Mouse (Mus musculus) layer of hippocampus, postnatal 14 days (tissue): ENCODE results near the gene Grk6. TPM values are rescaled to one million over a fixed set of nuclear protein-coding genes. Genes with fewer than 3 reads are reported as not detected.

ENCODE experiments used
- DNase-seq, 2 experiments: peaks; one replicate each; pipeline ENCODE4 v3.0.0; 2021 to 2022; ENCODE audit warnings: low spot score in 2 of 2, mixed read lengths in 1 of 2
- total RNA-seq, 2 experiments: library from RNA; stranded (reverse); gene quantifications; 2 replicates each; pipeline ENCODE4 v1.2.3; 2021

Grk6 gene
- total RNA-seq, 2 experiments from 2014 or later = 74.2 to 76.8 TPM

- no peak for DNase-seq
These were observed 18.6 kb downstream of the Grk6 start for GRCm38 (mm10) chr13:55463399-55464026.

GRCm38 (mm10) chr13:55464027-55464884 is 19.4 kb downstream of the Grk6 start, which contains the start of gene Prr7:
Prr7 (plus strand) TSS chr13:55464267.
- peak; percentile 78 to 80 for DNase-seq

DNA sequence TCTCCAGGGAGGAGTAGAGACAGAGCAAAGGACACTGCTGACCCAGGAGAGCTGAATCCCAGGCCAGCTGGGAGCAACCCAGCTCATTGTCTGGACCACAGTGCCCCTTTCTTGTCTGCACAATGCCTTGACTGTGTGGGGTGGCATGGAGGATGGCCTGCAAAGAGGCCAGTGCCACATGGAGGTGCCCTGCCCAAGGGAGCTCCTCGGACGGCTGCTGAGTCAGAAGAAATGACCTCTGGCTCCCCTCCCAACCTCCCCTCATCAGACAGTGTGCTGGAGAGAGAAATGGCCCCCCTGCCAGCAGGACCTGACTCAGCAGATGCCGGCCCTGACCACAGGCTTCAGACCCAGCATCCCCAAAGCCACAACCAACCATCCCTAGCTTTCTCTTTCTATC is 20.3 kb downstream of the Grk6 start:
- no peak for DNase-seq

GRCm38 (mm10) chr13:55465830-55466440 is 21.1 kb downstream of the Grk6 start:
- DNase-seq = no peak

DNA sequence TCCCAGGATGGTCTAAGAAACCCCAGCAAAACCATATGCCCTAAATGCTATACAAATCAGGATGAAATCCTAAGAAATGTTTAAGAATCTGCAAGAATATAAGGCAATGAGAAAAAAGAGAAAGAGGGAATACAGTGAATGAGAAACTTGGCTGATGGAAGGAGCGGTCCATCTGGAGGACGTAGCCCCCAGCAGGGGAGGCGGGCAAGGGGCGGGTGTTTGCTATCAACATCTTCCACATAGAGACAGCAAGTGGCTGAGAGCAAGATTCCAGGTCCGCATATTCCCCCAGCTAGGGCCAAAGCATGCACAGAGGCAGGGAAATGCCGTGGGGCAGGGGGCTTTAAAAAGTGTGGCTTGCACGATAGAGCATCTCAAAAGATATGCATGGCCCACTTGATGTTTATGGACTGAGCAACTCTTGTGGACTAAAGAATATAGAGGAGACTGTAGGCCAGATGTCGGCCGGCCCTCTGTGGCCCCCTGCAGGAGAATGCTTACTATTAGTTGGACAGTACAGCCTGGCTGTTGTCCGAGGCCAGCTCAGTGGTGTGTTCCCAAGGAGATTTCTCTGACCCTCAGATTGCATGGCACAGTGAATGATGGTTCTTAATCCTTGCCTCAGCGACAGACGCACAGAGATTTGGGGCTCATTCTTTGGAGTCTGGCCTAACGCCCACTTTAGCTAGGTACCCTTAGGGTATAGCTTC is 24.1 kb downstream of the Grk6 start:
- no peak for DNase-seq

DNA sequence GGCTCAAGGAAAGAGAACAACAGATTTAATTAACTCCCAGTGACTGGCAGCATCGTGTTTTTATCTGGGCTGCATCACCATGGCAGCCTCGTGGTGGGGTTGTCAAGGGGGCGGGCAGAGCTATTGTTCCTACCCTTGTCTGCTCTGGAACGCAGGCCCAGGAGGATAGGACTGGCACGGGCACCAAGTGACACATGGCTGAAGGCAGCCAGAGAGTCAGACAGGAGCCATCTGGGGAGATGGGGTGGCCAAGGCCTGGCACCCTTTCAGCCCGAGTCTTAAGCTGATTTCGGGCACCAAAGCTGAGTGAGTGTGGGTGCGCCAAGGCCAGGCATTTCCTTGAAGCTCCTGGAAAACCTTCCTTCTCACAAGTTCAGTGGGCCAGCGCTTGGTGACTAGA is 25.5 kb downstream of the Grk6 start:
- DNase-seq = peak; percentile 76 to 89

DNA sequence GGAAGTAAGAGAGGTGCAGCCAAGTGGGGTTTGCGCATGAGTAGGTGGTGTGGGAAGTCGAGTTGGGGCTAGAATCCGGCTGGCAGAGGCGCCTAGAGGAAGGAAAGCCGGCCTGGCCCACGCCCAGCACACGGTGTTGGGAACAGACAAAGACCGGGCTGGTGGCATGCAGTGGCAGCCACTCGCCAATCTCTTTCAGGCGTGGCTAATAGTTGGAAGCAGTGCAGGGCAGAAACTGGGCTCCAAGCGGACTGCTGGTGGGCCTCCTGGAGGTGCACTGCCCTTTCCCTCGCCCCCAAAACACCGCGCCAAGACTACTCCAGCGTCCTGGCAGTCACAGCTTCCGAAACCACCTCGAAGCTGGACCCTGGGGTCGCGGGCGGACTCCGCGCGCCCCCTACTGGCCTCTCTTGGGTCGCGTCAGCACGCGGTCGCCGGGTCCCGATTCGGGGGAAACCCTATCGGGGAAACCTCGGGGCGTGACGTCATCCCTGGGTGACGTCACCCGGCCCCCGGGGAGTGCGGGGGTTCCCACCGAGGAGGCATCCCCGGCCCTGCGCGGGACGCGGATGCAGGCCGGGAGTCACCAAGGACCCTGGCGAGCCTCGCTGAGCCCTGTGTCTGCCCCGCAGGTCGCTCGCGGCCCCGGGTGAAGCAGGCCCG is 26.4 kb downstream of the Grk6 start:
- peak; percentile 88 to 92 for DNase-seq

GRCm38 (mm10) chr13:55471819-55472131 is 26.9 kb downstream of the Grk6 start:
- no peak for DNase-seq

DNA sequence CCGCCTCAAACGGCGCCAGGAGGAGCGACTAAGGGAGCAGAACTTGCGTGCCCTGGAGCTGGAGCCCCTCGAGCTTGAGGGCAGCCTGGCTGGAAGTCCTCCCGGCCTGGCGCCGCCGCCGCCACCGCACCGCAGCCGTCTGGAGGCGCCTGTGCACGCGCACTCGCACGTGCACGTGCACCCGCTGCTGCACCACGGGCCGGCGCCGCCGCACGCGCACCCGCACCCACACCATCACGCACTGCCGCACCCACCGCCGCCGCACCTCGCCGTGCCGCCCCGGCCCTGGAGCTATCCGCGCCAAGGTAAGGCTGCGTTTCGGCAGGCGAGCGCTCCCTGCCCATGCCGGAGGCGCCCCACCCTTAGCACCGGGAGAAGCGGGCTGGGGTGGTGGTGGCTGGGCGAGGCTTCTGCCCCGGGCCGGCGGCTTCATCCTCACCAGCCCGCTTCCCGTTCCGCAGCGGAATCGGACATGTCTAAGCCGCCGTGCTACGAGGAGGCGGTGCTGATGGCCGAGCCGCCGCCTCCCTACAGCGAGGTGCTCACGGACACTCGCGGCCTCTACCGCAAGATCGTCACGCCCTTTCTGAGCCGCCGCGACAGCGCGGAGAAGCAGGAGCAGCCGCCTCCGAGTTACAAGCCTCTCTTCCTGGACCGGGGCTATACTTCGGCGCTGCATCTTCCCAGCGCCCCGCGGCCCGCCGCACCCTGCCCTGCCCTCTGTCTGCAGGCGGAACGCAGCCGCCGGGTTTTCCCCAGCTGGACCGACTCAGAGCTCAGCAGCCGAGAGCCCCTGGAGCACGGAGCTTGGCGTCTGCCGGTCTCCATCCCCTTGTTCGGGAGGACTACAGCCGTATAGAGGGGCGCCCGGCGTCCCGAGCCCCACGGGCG is 27.5 kb downstream of the Grk6 start:
- DNase-seq = peak in 1 of 2 experiments; percentile 76

DNA sequence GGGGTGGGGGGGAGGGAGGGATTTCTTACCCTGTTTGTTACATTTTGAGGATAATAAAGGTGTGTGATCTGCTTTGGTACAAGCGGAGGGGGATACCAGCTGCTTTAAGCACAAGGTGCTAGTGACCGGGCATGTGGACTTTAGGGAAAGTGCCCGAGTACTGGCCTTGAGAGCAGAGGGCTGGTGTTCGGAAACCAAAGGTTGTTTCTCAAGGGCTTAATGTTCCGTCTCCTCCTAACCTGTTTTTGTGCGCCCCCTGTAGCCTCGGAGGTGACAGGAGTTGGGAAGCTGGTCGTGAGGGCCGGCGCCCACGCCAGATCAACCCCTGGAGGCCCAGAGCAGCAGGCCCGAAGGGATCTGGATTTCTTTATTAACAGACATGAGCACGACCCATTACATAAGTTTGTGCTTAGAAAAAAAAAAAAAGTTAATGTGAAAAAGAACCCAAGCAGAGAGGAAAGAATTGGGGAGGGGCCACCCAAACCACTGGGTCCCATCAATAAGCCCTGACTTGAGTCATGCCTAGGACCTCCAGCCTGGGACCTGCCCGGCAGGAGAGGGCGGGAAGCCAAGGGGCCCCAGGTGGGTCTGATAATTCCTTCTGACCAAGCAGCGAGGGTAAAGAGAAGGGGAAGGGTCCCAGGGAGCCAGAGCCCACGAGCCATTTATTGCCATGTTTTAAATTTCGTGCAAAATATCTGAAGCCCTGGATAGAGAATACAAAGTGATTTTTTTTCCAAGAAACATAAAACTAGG is 28.4 kb downstream of the Grk6 start:
- no peak for DNase-seq

DNA sequence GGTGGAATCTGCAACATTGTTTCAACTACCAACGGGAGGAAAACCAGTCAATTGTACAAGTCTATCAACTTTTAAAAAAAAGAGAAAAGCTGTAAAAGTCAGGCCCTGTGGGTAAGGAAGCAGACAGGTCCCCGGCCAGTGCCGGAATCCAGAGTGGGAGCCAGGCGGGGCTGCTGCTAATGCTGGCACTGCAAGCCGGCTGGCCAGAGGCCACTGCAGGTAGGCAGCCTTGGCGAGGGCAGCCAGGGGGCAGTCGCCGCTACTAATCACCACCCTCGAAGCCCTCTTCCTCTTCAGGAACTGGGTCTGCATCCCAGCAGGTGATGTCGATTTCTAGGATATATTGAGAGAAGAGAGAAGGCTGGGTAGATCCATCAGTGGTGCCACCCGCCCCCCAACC is 29.1 kb downstream of the Grk6 start:
- no peak for DNase-seq

- peak; percentile 79 to 88 for DNase-seq
These were observed 29.8 kb downstream of the Grk6 start for GRCm38 (mm10) chr13:55474621-55475069.

GRCm38 (mm10) chr13:55475750-55476149 is 30.9 kb downstream of the Grk6 start:
- DNase-seq = no peak

DNA sequence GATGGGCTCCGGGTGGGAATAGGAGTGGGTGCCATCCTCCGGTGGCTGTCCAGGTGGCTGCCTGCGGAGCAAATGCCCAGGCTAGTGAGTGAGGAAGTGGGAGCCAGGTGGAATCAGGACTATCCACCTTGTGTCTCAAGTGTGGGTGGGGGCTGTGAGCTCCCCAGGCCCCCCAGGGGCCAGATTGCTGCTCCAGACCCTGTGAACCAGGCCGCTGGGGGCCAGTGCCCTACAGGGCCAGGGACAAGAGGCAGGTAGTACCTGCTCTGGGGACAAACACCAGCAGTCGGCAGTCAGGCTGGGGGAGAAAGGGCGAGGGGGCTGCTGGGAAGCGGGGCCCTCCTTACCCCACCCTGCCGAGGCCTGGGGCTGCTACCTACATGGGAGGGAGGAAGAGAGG is 31.4 kb downstream of the Grk6 start:
- DNase-seq = no peak

DNA sequence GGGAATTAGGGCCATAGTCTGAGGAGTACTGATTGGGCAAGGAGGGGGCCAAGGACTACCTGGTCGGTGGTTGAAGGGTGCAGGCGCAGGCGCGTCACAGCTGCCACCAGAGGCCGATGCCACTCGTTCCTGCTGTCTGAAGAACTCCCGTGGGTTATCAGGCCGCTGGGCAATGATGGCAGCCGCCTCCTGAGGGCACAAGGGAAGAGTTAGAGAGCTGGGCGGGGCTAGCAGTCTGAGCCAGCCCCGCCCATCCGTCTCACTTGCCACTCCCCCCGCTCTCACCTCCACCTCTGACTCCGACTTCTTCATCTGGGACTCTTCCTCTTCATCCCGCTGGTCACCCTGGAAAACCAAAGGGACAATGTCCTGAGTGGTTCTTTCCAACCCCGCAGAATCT is 32.6 kb downstream of the Grk6 start:
- no peak for DNase-seq

GRCm38 (mm10) chr13:55478036-55478435 is 33.2 kb downstream of the Grk6 start:
- no peak for DNase-seq

GRCm38 (mm10) chr13:55479008-55479407 is 34.1 kb downstream of the Grk6 start:
- DNase-seq = no peak

GRCm38 (mm10) chr13:55479929-55480328 is 35.1 kb downstream of the Grk6 start:
- DNase-seq = no peak

DNA sequence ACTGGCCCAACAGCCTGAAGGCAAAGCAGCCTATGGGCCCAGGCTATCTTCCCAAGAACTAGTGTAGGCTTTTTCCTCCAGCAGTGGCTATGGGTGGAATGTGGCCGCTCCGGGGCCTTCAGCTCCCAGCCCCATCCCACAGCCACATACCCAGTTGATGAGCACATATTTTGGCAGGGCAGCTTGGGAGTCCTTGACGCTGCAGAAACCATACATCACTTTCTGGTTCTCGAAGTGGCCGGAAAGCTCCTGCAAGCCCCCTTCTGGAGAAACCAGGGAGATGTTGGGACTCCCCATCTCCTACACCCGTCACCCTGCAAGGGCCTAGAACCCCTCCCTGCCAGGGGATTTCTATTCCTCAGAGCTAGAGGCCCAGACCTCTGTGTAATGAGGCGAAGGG is 37.7 kb downstream of the Grk6 start:
- no peak for DNase-seq
